Mouse (Mus musculus) cerebellum, postnatal 25 days (tissue): ENCODE measurements around the gene Fez1.

Source experiments
- DNase-seq, 2 experiments: peaks; one replicate each; pipeline ENCODE4 v3.0.0; 2021; ENCODE audit warnings: mixed read lengths in 2 of 2

Gene Fez1

GRCm38 (mm10) chr9:36846346-36846745, 24.7 kb downstream of the Fez1 start:
- DNase-seq: no peak

GRCm38 (mm10) chr9:36848661-36849060, 27.0 kb downstream of the Fez1 start:
- no peak for DNase-seq

GRCm38 (mm10) chr9:36850091-36850490, 28.4 kb downstream of the Fez1 start:
- DNase-seq: no peak

GRCm38 (mm10) chr9:36852175-36852574, 30.5 kb downstream of the Fez1 start:
- no peak for DNase-seq

- DNase-seq: no peak
Observed at GRCm38 (mm10) chr9:36856351-36856750, 34.7 kb downstream of the Fez1 start.

- DNase-seq: no peak
Observed at GRCm38 (mm10) chr9:36857476-36858117, 35.9 kb downstream of the Fez1 start.

- DNase-seq: peak; percentile 87 to 93
Observed at GRCm38 (mm10) chr9:36858677-36859076, 37.0 kb downstream of the Fez1 start.

- no peak for DNase-seq
Observed at GRCm38 (mm10) chr9:36862576-36862975, 40.9 kb downstream of the Fez1 start.

- DNase-seq: no peak
Observed at GRCm38 (mm10) chr9:36863694-36864093, 42.0 kb downstream of the Fez1 start.

GRCm38 (mm10) chr9:36864862-36865813, 43.5 kb downstream of the Fez1 start:
- DNase-seq: peak; percentile 36 to 52

- DNase-seq: peak; percentile 45 to 55
Observed at GRCm38 (mm10) chr9:36868662-36869061, 47.0 kb downstream of the Fez1 start.

- peak; percentile 56 to 73 for DNase-seq
Observed at GRCm38 (mm10) chr9:36870263-36870662, 48.6 kb downstream of the Fez1 start.

GRCm38 (mm10) chr9:36873796-36874195, 52.1 kb downstream of the Fez1 start:
- no peak for DNase-seq

- DNase-seq: no peak
Observed at GRCm38 (mm10) chr9:36876313-36876712, 54.6 kb downstream of the Fez1 start.

GRCm38 (mm10) chr9:36876787-36877186, 55.1 kb downstream of the Fez1 start:
- no peak for DNase-seq

- no peak for DNase-seq
Observed at GRCm38 (mm10) chr9:36881615-36882014, 60.0 kb downstream of the Fez1 start.

GRCm38 (mm10) chr9:36882034-36882745, 60.5 kb downstream of the Fez1 start:
- peak in 1 of 2 experiments; percentile 46 for DNase-seq

GRCm38 (mm10) chr9:36883569-36883968, 61.9 kb downstream of the Fez1 start:
- DNase-seq: no peak

GRCm38 (mm10) chr9:36885237-36885636, 63.6 kb downstream of the Fez1 start:
- peak; percentile 54 to 75 for DNase-seq

- DNase-seq: peak; percentile 62 to 78
Observed at GRCm38 (mm10) chr9:36890552-36890951, 68.9 kb downstream of the Fez1 start.

GRCm38 (mm10) chr9:36893413-36893990, 71.8 kb downstream of the Fez1 start:
- DNase-seq: no peak

GRCm38 (mm10) chr9:36894242-36894641, 72.6 kb downstream of the Fez1 start:
- DNase-seq: peak; percentile 41 to 46
